8 mouse cellular contexts compared by ENCODE assay signal in genomic region chr4:98004108-98004625, GRCm38 (mm10).
A peak's percentile ranks its signal among the peaks of the same experiment; 100 is the strongest.
DNase-seq lines count a peak whose midpoint lies in the region; ATAC-seq and TF ChIP-seq lines count a peak whose summit lies in the region.

No protein-coding gene starts in this region.

- peak overlapping the region; percentile 3 for H3K4me2 ChIP-seq in hindbrain, embryonic 16.5 days (ENCODE audit: low read length)
- peak overlapping the region; percentile 42 for H3K4me2 ChIP-seq in lung, postnatal 0 days (replicated peaks; ENCODE audit: low read depth, low read length)

- WGBS in hindbrain, embryonic 16.5 days, result 8% methylated on average over 11 of the region's 11 CpGs
- 3% methylated on average over 11 of the region's 11 CpGs for WGBS in lung, postnatal 0 days

- H3K27ac ChIP-seq in hindbrain, embryonic 16.5 days (ENCODE audit: low read depth, low read length), result peak overlapping the region; percentile 78
- peak overlapping the region; percentile 88 for H3K27ac ChIP-seq in lung, postnatal 0 days (ENCODE audit: low read length)

- H3K36me3 ChIP-seq in hindbrain, embryonic 16.5 days (ENCODE audit: control insufficient read depth, insufficient read depth, low read length), result no peaks in the 10 kb centered on the region
- no peaks in the 10 kb centered on the region for H3K36me3 ChIP-seq in lung, postnatal 0 days (ENCODE audit: insufficient read depth, low read length)

- peak; percentile 90 for ATAC-seq in hindbrain, embryonic 16.5 days
- peak; percentile 95 for ATAC-seq in lung, postnatal 0 days

- DNase-seq in NIH3T3 (ENCODE audit: low read depth), result peak; percentile 88
- peak; percentile 80 for DNase-seq in embryo, embryonic 10 days (ENCODE audit: low spot score)
- peak; percentile 50 to 54 for DNase-seq in gastrocnemius, adult 8-10 months (ENCODE audit: low spot score in 2 of 2)
- DNase-seq in left cerebral cortex, adult 11 months (ENCODE audit: low spot score), result peak; percentile 49
- DNase-seq in lung, postnatal 0 days (ENCODE audit: low spot score), result peak; percentile 94
- DNase-seq in right cerebral cortex, adult 2 months (ENCODE audit: low spot score in 2 of 2), result peak; percentile 48 to 59
- DNase-seq in thymus, postnatal 4 days, result no peak

- H3K4me3 ChIP-seq in hindbrain, embryonic 16.5 days (ENCODE audit: low read length), result no peak overlapping the region
- 0 out of 2 replicates have a peak overlapping the region, but pooled peaks have one; percentile 6 for H3K4me3 ChIP-seq in lung, postnatal 0 days (ENCODE audit: low read depth, low read length)

- H3K9ac ChIP-seq in hindbrain, embryonic 16.5 days (ENCODE audit: low read depth, low read length), result peak overlapping the region; percentile 22; the same call in 1 of the 2 replicates
- no peak overlapping the region; the same call in 1 of the 2 replicates for H3K9ac ChIP-seq in lung, postnatal 0 days (replicated peaks; ENCODE audit: low read depth)

- TF ChIP-seq EP300 in lung, postnatal 0 days (IDR thresholded peaks at IDR 0.05), result peak; percentile 60; the same call in 1 of the 2 replicates

- H3K27me3 ChIP-seq in hindbrain, embryonic 16.5 days (replicated peaks; ENCODE audit: control insufficient read depth, insufficient read depth, low read length), result no peaks in the 10 kb centered on the region
- no peaks in the 10 kb centered on the region for H3K27me3 ChIP-seq in lung, postnatal 0 days (replicated peaks; ENCODE audit: insufficient read depth, low read length)

- no peaks in the 10 kb centered on the region for H3K9me3 ChIP-seq in hindbrain, embryonic 16.5 days (ENCODE audit: control insufficient read depth, low read length)
- no peaks in the 10 kb centered on the region for H3K9me3 ChIP-seq in lung, postnatal 0 days (ENCODE audit: low read length)

- TF ChIP-seq CTCF in lung, postnatal 0 days (IDR thresholded peaks at IDR 0.05), result peak; percentile 80

- peaks cover 28% of the 10 kb centered on the region for H3K4me1 ChIP-seq in hindbrain, embryonic 16.5 days (ENCODE audit: control insufficient read depth, insufficient read depth, low read depth, low read length)
- H3K4me1 ChIP-seq in lung, postnatal 0 days (ENCODE audit: insufficient read depth, low read depth, low read length), result peaks cover 19% of the 10 kb centered on the region; the same call in 1 of the 2 replicates
